Mouse (Mus musculus): ENCODE measurements around the gene Pla2g5. TPM values are rescaled to one million over a fixed set of nuclear protein-coding genes. Genes with fewer than 3 reads are reported as not detected.
"Not testable (repeated sequence)": the region's sequence is repeated elsewhere in the genome, so short reads cannot be mapped to it uniquely, and the experiment has no call there.

The Pla2g5 gene
- total RNA-seq, 2 experiments from 2014 or later = 10.7 to 22.4 TPM

GRCm38 (mm10) chr4:138859245-138859644, 4.0 kb downstream of the Pla2g5 start:
- DNase-seq (ENCODE audit: low spot score in 2 of 2) = no peak

GRCm38 (mm10) chr4:138858446-138858845, 4.8 kb downstream of the Pla2g5 start:
- no peak for DNase-seq (ENCODE audit: low spot score in 2 of 2)

- no peak for DNase-seq (ENCODE audit: low spot score in 2 of 2)
Measured at GRCm38 (mm10) chr4:138857576-138857975, 5.7 kb downstream of the Pla2g5 start.

- peak; percentile 32 to 50 for DNase-seq (ENCODE audit: low spot score in 2 of 2)
Measured at GRCm38 (mm10) chr4:138856491-138856890, 6.8 kb downstream of the Pla2g5 start.

GRCm38 (mm10) chr4:138855092-138855632, 8.1 kb downstream of the Pla2g5 start:
- DNase-seq (ENCODE audit: low spot score in 2 of 2) = no peak

- no peak for DNase-seq (ENCODE audit: low spot score in 2 of 2)
Measured at GRCm38 (mm10) chr4:138852961-138853360, 10.3 kb downstream of the Pla2g5 start.

- peak; percentile 77 to 78 for DNase-seq (ENCODE audit: low spot score in 2 of 2)
Measured at GRCm38 (mm10) chr4:138851463-138851862, 11.8 kb downstream of the Pla2g5 start.

- DNase-seq (ENCODE audit: low spot score in 2 of 2) = no peak
Measured at GRCm38 (mm10) chr4:138841386-138841785, 21.9 kb downstream of the Pla2g5 start.

- no peak for DNase-seq (ENCODE audit: low spot score in 2 of 2)
Measured at GRCm38 (mm10) chr4:138840726-138841125, 22.6 kb downstream of the Pla2g5 start.

- no peak for DNase-seq (ENCODE audit: low spot score in 2 of 2)
Measured at GRCm38 (mm10) chr4:138839806-138840205, 23.5 kb downstream of the Pla2g5 start.

- DNase-seq (ENCODE audit: low spot score in 2 of 2) = no peak
Measured at GRCm38 (mm10) chr4:138827147-138827546, 36.1 kb downstream of the Pla2g5 start.

- DNase-seq (ENCODE audit: low spot score in 2 of 2) = no peak
Measured at GRCm38 (mm10) chr4:138825751-138826567, 37.3 kb downstream of the Pla2g5 start.

- no peak for DNase-seq (ENCODE audit: low spot score in 2 of 2)
Measured at GRCm38 (mm10) chr4:138824660-138825059, 38.6 kb downstream of the Pla2g5 start.

GRCm38 (mm10) chr4:138824161-138824560, 39.1 kb downstream of the Pla2g5 start:
- DNase-seq (ENCODE audit: low spot score in 2 of 2) = not testable (repeated sequence)

GRCm38 (mm10) chr4:138821036-138821435, 42.2 kb downstream of the Pla2g5 start:
- DNase-seq (ENCODE audit: low spot score in 2 of 2) = no peak

GRCm38 (mm10) chr4:138819101-138819500, 44.2 kb downstream of the Pla2g5 start:
- peak; percentile 37 to 38 for DNase-seq (ENCODE audit: low spot score in 2 of 2)

GRCm38 (mm10) chr4:138817736-138818135, 45.5 kb downstream of the Pla2g5 start:
- no peak for DNase-seq (ENCODE audit: low spot score in 2 of 2)

- DNase-seq (ENCODE audit: low spot score in 2 of 2) = no peak
Measured at GRCm38 (mm10) chr4:138816166-138816565, 47.1 kb downstream of the Pla2g5 start.

- no peak for DNase-seq (ENCODE audit: low spot score in 2 of 2)
Measured at GRCm38 (mm10) chr4:138806920-138807541, 56.3 kb downstream of the Pla2g5 start.

GRCm38 (mm10) chr4:138806160-138806559, 57.1 kb downstream of the Pla2g5 start:
- DNase-seq (ENCODE audit: low spot score in 2 of 2) = no peak

GRCm38 (mm10) chr4:138805248-138805647, 58.0 kb downstream of the Pla2g5 start:
- no peak for DNase-seq (ENCODE audit: low spot score in 2 of 2)

- peak in 1 of 2 experiments; percentile 17 for DNase-seq (ENCODE audit: low spot score in 2 of 2)
Measured at GRCm38 (mm10) chr4:138802917-138803316, 60.4 kb downstream of the Pla2g5 start.

Data from adrenal gland, adult 18-20 months (tissue).